Mouse (Mus musculus) heart, adult 2 months (tissue): ENCODE measurements at regions not wholly inside any gene's neighbourhood (a gene's known extent, or its start where the extent isn't known, plus 50 kb on each side); places are given as distances from the start of the nearest gene placed in this dataset.

Source experiments
- CTCF ChIP-seq: fragments of 200-600 bp; IDR thresholded peaks from 2 replicates; pipeline ENCODE4 v1.8.1; 2022; ENCODE audit warnings: antibody characterized with exemption, mild to moderate bottlenecking, moderate library complexity
- POLR2A ChIP-seq: fragments of 200-500 bp; IDR thresholded peaks from 2 replicates; pipeline ENCODE4 v1.6.1; 2011; ENCODE audit warnings: mild to moderate bottlenecking, low read depth, low read length, control low read depth; ENCODE audit not compliant: insufficient read depth

- TF ChIP-seq POLR2A (no peak), CTCF (no peak)
Measured at GRCm38 (mm10) chr1:43377491-43378263, 66.7 kb upstream of the Nck2 start.
